Mouse (Mus musculus) hindbrain, embryonic 16.5 days (tissue): Measurements from ENCODE around the gene Rnf225. TPM values are rescaled to one million over a fixed set of nuclear protein-coding genes. Genes with fewer than 3 reads are reported as not detected.
"Not testable (repeated sequence)": the region's sequence is repeated elsewhere in the genome, so short reads cannot be mapped to it uniquely, and the experiment has no call there.

ENCODE experiments used
- ATAC-seq: fragments of 200-750 bp; cut with Nextera tagmentation; 2 replicates; pipeline ENCODE4 v1.8.0; 2017; ENCODE audit warnings: moderate TSS enrichment, moderate library complexity
- H3K27ac ChIP-seq: fragments of 300-500 bp; sonication (generic); 2 replicates; pipeline ENCODE4 v1.5.1; 2014; ENCODE audit warnings: low read depth, mild to moderate bottlenecking, control low read depth, low read length, moderate library complexity
- H3K27me3 ChIP-seq: fragments of 300-500 bp; sonication (generic); replicated peaks from 2 replicates; pipeline ENCODE4 v1.6.1; 2014; ENCODE audit warnings: low read length; ENCODE audit not compliant: control insufficient read depth, insufficient read depth
- H3K36me3 ChIP-seq: fragments of 300-500 bp; sonication (generic); 2 replicates; pipeline ENCODE4 v1.6.1; 2014; ENCODE audit warnings: mild to moderate bottlenecking, low read length, moderate library complexity, mixed read lengths; ENCODE audit not compliant: control insufficient read depth, insufficient read depth
- H3K4me1 ChIP-seq: fragments of 300-500 bp; sonication (generic); 2 replicates; pipeline ENCODE4 v1.6.1; 2014; ENCODE audit warnings: low read depth, low read length; ENCODE audit not compliant: control insufficient read depth, insufficient read depth
- H3K4me2 ChIP-seq: fragments of 300-500 bp; sonication (generic); 2 replicates; pipeline ENCODE4 v1.6.1; 2014; ENCODE audit warnings: mild to moderate bottlenecking, low read length, control low read depth, moderate library complexity
- H3K4me3 ChIP-seq: fragments of 300-500 bp; sonication (generic); 2 replicates; pipeline ENCODE4 v1.5.1; 2014; ENCODE audit warnings: mild to moderate bottlenecking, low read length, control low read depth, moderate library complexity
- H3K9ac ChIP-seq: fragments of 300-500 bp; sonication (generic); 2 replicates; pipeline ENCODE4 v1.6.1; 2014; ENCODE audit warnings: low read depth, mild to moderate bottlenecking, control low read depth, low read length, moderate library complexity
- H3K9me3 ChIP-seq: fragments of 300-500 bp; sonication (generic); 2 replicates; pipeline ENCODE4 v1.6.1; 2014; ENCODE audit warnings: mild to moderate bottlenecking, low read length, moderate library complexity; ENCODE audit not compliant: control insufficient read depth
- WGBS: fragments of 180-500 bp; shearing (Covaris S2); extraction: QIAGEN DNeasy Blood & Tissue Kit; methylation state at CpG from one replicate; pipeline ENCODE4 v1.1.7; 2014; 5-methylcytosine and 5-hydroxymethylcytosine counted together
- polyA plus RNA-seq: library from polyadenylated mRNA; unstranded; fragments of >200 nt; fragmentation: Nextera tagmentation; extraction: Ambion mirVana; gene quantifications from 2 replicates; pipeline ENCODE4 v1.2.1, GENCODE M21; 2015

Gene Rnf225
- polyA plus RNA-seq, 1 experiment from 2014 or later: 1.2 TPM

DNA sequence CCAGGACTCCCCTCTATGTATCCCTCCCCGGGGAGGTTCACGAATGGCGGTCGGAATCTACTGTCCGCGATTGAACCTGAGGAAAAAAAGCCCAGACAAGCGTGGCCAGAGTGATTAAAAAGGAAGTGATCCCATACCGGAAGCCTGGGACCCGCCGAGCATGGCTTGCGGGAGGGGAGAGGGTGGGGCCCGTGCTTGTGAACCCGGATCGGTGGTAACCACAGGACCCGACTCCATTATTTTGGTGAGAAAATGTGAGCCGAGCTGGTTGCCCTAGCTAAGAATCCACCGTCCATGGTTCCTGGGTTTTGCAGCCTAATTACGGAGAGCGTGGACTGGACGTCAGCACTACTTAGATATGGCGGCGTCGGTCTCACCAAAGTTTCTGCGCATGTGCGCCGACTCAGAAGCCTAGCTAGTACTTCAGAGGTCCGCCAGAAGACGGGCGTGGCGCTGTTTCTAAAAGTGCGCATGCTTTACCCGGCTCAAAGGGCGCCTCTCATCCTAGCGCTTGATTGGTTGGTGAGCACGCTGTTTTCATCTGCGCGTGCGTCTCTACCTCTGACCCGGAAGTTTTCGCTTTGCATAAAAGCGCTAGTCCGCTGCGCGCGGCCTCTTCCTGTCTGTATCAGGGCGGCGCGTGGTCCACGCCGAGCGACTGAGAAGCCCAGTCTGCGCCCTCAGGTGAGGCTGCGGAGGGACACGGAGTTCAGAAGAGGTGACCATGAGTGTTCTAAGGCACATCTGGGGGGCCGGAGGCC lies 5.3 kb upstream of the Rnf225 start, which contains the start of gene Rps5:
Gene Rps5, plus strand, starts transcription at position 586 of the 761 bp plus-strand sequence.
- no peaks in the 10 kb centered on the region for H3K9me3 ChIP-seq
- peak within 1 kb of the TSS; percentile 95 for H3K27ac ChIP-seq
- H3K36me3 ChIP-seq: peaks cover 34% of the 10 kb centered on the region
- H3K9ac ChIP-seq: peak within 1 kb of the TSS; percentile 87
- peaks cover 11% of the 10 kb centered on the region for H3K4me1 ChIP-seq
- peak within 1 kb of the TSS; percentile 96 for H3K4me2 ChIP-seq
- peak within 1 kb of the TSS; percentile 78 for H3K4me3 ChIP-seq
- H3K27me3 ChIP-seq: peaks cover 8% of the 10 kb centered on the region
- under 1% methylated on average over 55 of the region's 55 CpGs for WGBS
- ATAC-seq: peak; percentile 98

DNA sequence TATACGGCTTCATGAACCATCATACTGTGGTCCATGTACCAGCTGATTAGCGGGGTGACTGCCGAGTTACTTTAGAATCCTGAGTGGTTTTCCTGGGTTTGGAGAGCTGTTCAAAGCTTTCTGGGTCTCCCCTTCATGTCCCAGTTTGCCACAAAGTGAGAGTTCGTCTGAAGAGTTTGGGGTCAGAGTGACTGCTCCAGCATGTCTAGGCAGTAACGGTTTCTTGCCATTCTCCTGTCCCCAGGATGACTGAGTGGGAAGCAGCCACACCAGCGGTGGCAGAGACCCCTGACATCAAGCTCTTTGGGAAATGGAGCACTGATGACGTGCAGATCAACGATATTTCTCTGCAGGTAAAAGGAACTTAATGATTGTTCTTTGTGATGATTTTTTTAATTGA lies 4.5 kb upstream of the Rnf225 start:
- H3K9ac ChIP-seq: peak overlapping the region; percentile 87
- H3K27ac ChIP-seq: no peak overlapping the region
- H3K36me3 ChIP-seq: peaks cover 38% of the 10 kb centered on the region
- H3K27me3 ChIP-seq: peaks cover 14% of the 10 kb centered on the region
- WGBS: 4% methylated on average over 8 of the region's 8 CpGs
- H3K9me3 ChIP-seq: no peaks in the 10 kb centered on the region
- peak overlapping the region; percentile 96 for H3K4me2 ChIP-seq
- H3K4me3 ChIP-seq: peak overlapping the region; percentile 78
- no peak for ATAC-seq
- H3K4me1 ChIP-seq: peaks cover 11% of the 10 kb centered on the region

DNA sequence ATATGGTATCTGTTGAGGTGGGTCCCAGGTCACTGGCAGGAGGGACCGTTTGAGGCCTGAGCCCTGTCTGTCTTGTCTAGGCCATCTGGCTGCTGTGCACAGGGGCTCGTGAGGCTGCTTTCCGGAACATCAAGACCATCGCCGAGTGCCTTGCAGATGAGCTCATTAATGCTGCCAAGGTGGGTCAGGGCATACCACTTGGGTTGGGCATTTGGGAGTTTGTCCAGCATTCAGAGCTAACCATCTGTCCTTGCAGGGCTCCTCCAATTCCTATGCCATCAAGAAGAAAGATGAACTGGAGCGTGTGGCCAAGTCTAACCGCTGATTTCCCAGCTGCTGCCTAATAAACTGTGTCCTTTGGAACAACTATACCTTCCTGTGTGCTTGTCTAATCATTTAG lies 900 bp upstream of the Rnf225 start:
- ATAC-seq: no peak
- H3K4me3 ChIP-seq: no peak overlapping the region
- H3K27me3 ChIP-seq: peaks cover 14% of the 10 kb centered on the region
- no peaks in the 10 kb centered on the region for H3K9me3 ChIP-seq
- 80% methylated on average over 7 of the region's 7 CpGs for WGBS
- peaks cover 38% of the 10 kb centered on the region for H3K36me3 ChIP-seq
- H3K4me1 ChIP-seq: peaks cover 17% of the 10 kb centered on the region
- H3K4me2 ChIP-seq: no peak overlapping the region
- no peak overlapping the region for H3K27ac ChIP-seq
- no peak overlapping the region for H3K9ac ChIP-seq

DNA sequence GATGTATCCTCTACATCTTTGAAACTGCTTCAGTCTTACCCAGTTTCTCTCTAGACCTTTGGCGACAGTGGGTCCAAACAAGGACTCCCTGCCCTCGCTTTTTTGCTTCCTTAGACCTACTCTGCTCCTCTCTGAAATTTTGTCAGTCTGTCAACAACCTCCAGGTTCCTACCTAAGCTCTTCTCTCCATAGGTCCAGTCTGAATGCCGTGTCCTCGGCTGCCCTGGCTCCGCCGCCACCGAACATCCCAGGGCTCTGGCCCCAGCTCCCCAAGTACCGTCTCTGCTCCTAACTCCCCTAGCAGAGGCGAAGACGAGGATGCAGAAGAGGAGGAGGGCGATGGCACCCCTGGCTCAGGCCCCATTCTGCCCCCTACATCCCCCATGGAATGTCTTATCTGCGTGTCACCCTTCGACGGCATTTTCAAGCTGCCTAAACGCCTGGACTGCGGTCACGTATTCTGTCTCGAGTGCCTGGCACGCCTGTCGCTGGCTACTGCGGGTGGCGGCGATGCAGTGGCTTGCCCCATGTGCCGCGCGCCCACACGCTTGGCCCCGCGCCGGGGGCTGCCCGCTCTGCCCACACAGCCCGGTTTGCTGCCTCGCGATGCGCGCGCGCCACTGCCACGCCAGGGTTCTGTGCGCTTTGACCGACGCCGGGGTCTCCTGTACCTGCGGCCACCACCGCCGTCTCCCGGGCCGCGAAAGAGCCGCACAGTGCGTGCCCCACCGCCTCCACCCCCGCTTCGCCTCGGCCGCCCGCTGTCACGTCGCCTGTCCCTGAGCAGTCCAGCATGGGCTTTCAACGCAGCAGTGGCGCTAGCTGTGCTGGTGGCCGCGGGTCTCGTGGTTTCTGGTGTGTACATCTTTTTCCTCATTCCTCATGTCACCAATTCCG lies 725 bp downstream of the Rnf225 start:
- H3K4me2 ChIP-seq: peak overlapping the region; percentile 56
- no peaks in the 10 kb centered on the region for H3K9me3 ChIP-seq
- H3K4me3 ChIP-seq: peak overlapping the region; percentile 31
- H3K4me1 ChIP-seq: peaks cover 14% of the 10 kb centered on the region
- WGBS: 5% methylated on average over 65 of the region's 65 CpGs
- peak overlapping the region; percentile 51 for H3K9ac ChIP-seq
- H3K27ac ChIP-seq: no peak overlapping the region
- peak; percentile 64 for ATAC-seq
- peaks cover 14% of the 10 kb centered on the region for H3K27me3 ChIP-seq
- H3K36me3 ChIP-seq: peaks cover 38% of the 10 kb centered on the region

DNA sequence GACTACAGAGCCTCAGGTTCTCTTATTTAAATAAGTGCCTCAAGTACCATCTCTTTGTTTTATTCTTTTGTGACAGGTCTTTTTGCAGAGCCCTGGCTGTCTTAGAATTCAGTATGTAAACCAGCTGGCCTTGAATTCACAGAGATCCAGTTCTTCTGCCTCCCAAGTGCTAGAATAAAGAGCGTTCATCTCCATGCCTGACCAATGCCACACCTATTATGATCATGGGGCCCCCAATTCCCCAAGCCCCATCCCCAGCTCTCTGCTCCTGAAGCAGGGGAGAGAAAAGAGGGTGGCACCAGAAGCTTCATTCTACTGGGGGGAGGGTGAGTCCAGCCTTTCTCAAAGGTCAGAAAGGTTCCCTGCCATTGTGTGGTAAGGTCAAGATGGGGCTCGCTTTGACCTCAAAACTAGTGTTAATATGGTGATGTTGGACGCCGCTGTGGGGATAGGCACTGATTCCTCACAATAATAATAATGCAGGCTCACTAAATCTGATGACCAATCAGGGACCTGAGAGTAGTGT lies 6.5 kb downstream of the Rnf225 start:
- Histone ChIP-seq H3K4me3 (no peak overlapping the region), H3K36me3 (no peaks in the 10 kb centered on the region), H3K4me1 (no peaks in the 10 kb centered on the region), H3K9me3 (no peaks in the 10 kb centered on the region), H3K9ac (no peak overlapping the region), H3K4me2 (no peak overlapping the region), H3K27ac (no peak overlapping the region), H3K27me3 (no peaks in the 10 kb centered on the region)
- WGBS: 42% methylated on average over 4 of the region's 4 CpGs
- ATAC-seq: no peak

DNA sequence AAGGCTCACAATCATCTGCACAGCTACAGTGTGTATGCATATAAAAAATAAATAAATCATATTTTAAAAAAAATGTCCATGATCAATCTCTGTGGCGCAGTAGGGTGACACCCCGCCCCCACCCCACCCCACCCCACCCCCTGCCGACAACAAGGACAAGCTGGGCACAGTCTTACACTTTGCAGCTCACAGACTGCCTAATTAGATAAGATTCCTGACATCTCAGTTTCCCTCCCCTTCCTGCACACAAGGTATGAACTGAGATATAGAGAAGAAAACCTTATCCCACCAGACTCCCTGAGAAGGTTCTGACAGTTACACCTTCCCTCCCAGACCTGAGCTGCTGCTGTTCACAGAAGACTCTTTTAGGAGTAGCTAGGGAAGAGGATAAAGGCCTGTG lies 7.6 kb downstream of the Rnf225 start:
- ATAC-seq: no peak
- no peaks in the 10 kb centered on the region for H3K9me3 ChIP-seq
- no peaks in the 10 kb centered on the region for H3K4me1 ChIP-seq
- no peaks in the 10 kb centered on the region for H3K27me3 ChIP-seq
- no peak overlapping the region for H3K9ac ChIP-seq
- H3K36me3 ChIP-seq: no peaks in the 10 kb centered on the region
- no peak overlapping the region for H3K27ac ChIP-seq
- H3K4me2 ChIP-seq: no peak overlapping the region
- no peak overlapping the region for H3K4me3 ChIP-seq
- WGBS: 94% methylated on average over 3 of the region's 3 CpGs

DNA sequence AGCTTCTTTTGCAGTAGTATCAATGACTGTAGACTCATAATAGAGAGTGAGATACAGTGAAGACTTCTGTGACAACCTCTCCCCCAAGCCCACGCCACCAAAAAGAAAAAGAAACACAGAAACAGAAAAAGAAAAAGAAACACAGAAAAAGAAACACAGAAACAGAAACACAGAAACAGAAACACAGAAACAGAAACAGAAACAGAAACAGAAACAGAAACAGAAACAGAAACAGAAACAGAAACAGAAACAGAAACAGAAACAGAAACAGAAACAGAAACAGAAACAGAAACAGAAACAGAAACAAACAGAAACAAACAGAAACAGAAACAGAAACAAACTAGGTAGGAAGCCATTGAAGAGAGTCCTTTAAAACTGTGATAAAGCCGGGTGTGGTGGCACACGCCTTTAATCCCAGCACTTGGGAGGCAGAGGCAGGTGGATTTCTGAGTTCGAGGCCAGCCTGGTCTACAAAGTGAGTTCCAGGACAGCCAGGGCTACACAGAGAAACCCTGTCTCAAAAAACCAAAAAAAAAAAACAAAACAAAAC lies 10.1 kb downstream of the Rnf225 start:
- not testable (repeated sequence) for H3K9ac ChIP-seq, H3K4me1 ChIP-seq, H3K27ac ChIP-seq, ATAC-seq, H3K36me3 ChIP-seq, H3K9me3 ChIP-seq, H3K4me3 ChIP-seq, H3K4me2 ChIP-seq, H3K27me3 ChIP-seq
- 84% methylated on average over 4 of the region's 4 CpGs for WGBS

DNA sequence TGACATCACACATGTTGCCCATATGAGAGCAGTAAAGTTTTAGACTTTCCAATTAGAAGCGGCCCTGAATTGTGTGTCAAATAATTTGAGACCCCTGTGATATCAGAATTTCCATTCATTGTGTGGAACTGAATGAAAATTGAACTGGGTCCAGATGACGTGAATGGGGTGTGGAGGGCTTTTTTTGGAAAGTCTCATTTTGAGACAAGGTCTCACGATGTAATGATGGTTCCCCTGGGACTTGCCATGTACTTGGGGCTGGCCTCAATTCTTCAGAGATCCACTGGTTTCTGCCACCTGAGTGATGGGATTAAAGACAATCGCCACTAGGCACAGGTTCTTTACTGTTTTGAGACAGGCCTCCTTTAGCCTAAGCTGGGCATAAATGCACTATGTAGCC lies 13.4 kb downstream of the Rnf225 start:
- no peak overlapping the region for H3K4me2 ChIP-seq
- H3K27ac ChIP-seq: no peak overlapping the region
- no peaks in the 10 kb centered on the region for H3K36me3 ChIP-seq
- no peaks in the 10 kb centered on the region for H3K4me1 ChIP-seq
- ATAC-seq: no peak
- no peaks in the 10 kb centered on the region for H3K9me3 ChIP-seq
- no peak overlapping the region for H3K4me3 ChIP-seq
- WGBS: 85% methylated on average over 4 of the region's 4 CpGs
- H3K9ac ChIP-seq: no peak overlapping the region
- no peaks in the 10 kb centered on the region for H3K27me3 ChIP-seq

DNA sequence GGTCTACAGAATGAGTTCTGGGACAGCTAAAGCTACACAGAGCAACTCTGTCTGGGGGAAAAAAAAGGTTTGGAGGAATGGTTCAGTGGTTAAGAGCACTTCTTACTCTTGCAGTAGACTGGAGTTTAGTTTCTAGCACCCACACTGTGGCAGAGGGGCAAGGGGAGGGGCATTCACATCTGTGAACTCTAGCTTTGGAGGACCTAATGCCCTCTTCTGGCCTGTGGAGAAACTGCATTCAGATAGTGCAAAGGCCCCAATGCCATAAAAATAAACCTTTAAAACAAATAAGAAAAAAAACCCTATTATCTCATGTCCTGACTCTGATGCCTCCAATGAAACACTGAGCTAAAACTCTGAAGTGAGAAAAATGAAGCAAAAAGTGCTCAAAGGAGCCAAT lies 16.3 kb downstream of the Rnf225 start:
- Histone ChIP-seq H3K4me1 (no peaks in the 10 kb centered on the region), H3K27ac (no peak overlapping the region), H3K9me3 (no peaks in the 10 kb centered on the region), H3K9ac (no peak overlapping the region), H3K36me3 (no peaks in the 10 kb centered on the region), H3K4me2 (no peak overlapping the region), H3K27me3 (no peaks in the 10 kb centered on the region), H3K4me3 (no peak overlapping the region)
- ATAC-seq: no peak
